Mouse (Mus musculus) right cerebral cortex, adult 18-20 months (tissue): ENCODE measurements around the gene Hipk2.
A peak's percentile ranks its signal among the peaks of the same experiment; 100 is the strongest.
"Not testable (repeated sequence)": the region's sequence is repeated elsewhere in the genome, so short reads cannot be mapped to it uniquely, and the experiment has no call there.

ENCODE experiments used
- DNase-seq: peaks from one replicate; pipeline ENCODE4 v3.0.0; 2022; ENCODE audit warnings: mixed read lengths

Hipk2 gene

GRCm38 (mm10) chr6:38691052-38691451 lies 184.9 kb downstream of the Hipk2 start:
- DNase-seq = no peak

- no peak for DNase-seq
Measured at GRCm38 (mm10) chr6:38690615-38691014, 185.3 kb downstream of the Hipk2 start.

GRCm38 (mm10) chr6:38688841-38689240 lies 187.1 kb downstream of the Hipk2 start:
- no peak for DNase-seq

- DNase-seq = peak; percentile 48
Measured at GRCm38 (mm10) chr6:38687216-38687615, 188.7 kb downstream of the Hipk2 start.

GRCm38 (mm10) chr6:38682532-38682931 lies 193.4 kb downstream of the Hipk2 start:
- no peak for DNase-seq

GRCm38 (mm10) chr6:38677629-38678028 lies 198.3 kb downstream of the Hipk2 start:
- no peak for DNase-seq

GRCm38 (mm10) chr6:38676723-38677122 lies 199.2 kb downstream of the Hipk2 start:
- DNase-seq = no peak

- no peak for DNase-seq
Measured at GRCm38 (mm10) chr6:38676217-38676616, 199.7 kb downstream of the Hipk2 start.

- DNase-seq = no peak
Measured at GRCm38 (mm10) chr6:38672011-38672410, 204.0 kb downstream of the Hipk2 start.

- no peak for DNase-seq
Measured at GRCm38 (mm10) chr6:38671270-38671669, 204.7 kb downstream of the Hipk2 start.

GRCm38 (mm10) chr6:38670488-38670887 lies 205.5 kb downstream of the Hipk2 start:
- DNase-seq = not testable (repeated sequence)

- DNase-seq = no peak
Measured at GRCm38 (mm10) chr6:38669580-38669979, 206.4 kb downstream of the Hipk2 start.

GRCm38 (mm10) chr6:38662714-38663615 lies 213.0 kb downstream of the Hipk2 start, which contains the start of gene Clec2l:
Gene Clec2l, plus strand, starts transcription at chr6:38663069.
- peak; percentile 67 for DNase-seq

- DNase-seq = no peak
Measured at GRCm38 (mm10) chr6:38661626-38662025, 214.3 kb downstream of the Hipk2 start.

- DNase-seq = peak; percentile 66
Measured at GRCm38 (mm10) chr6:38650263-38650937, 225.6 kb downstream of the Hipk2 start.

- no peak for DNase-seq
Measured at GRCm38 (mm10) chr6:38649545-38649944, 226.4 kb downstream of the Hipk2 start.
